Mouse (Mus musculus) midbrain, embryonic 16.5 days (tissue): Measurements from ENCODE around the gene Slc25a26. TPM values are rescaled to one million over a fixed set of nuclear protein-coding genes. Genes with fewer than 3 reads are reported as not detected.

Source experiments
- ATAC-seq: fragments of 200-750 bp; cut with Nextera tagmentation; 2 replicates; pipeline ENCODE4 v1.8.0; 2017; ENCODE audit warnings: moderate TSS enrichment
- H3K27ac ChIP-seq: fragments of 300-500 bp; sonication (generic); 2 replicates; pipeline ENCODE4 v1.5.1; 2014; ENCODE audit warnings: mild to moderate bottlenecking, low read length, mixed read lengths
- H3K27me3 ChIP-seq: fragments of 300-500 bp; sonication (generic); 2 replicates; pipeline ENCODE4 v1.6.1; 2014; ENCODE audit warnings: low read depth, low read length, mixed read lengths; ENCODE audit not compliant: control insufficient read depth, insufficient read depth
- H3K36me3 ChIP-seq: fragments of 300-500 bp; sonication (generic); 2 replicates; pipeline ENCODE4 v1.6.1; 2014; ENCODE audit warnings: mild to moderate bottlenecking, low read length, moderate library complexity, mixed read lengths; ENCODE audit not compliant: control insufficient read depth, insufficient read depth
- H3K4me1 ChIP-seq: fragments of 300-500 bp; sonication (generic); 2 replicates; pipeline ENCODE4 v1.6.1; 2014; ENCODE audit warnings: mild to moderate bottlenecking, low read length, mixed read lengths; ENCODE audit not compliant: control insufficient read depth, insufficient read depth
- H3K4me2 ChIP-seq: fragments of 300-500 bp; sonication (generic); 2 replicates; pipeline ENCODE4 v1.6.1; 2014; ENCODE audit warnings: mild to moderate bottlenecking, low read length, mixed read lengths
- H3K4me3 ChIP-seq: fragments of 300-500 bp; sonication (generic); 2 replicates; pipeline ENCODE4 v1.5.1; 2014; ENCODE audit warnings: low read depth, mild to moderate bottlenecking, low read length, moderate library complexity, mixed read lengths
- H3K9ac ChIP-seq: fragments of 300-500 bp; sonication (generic); 2 replicates; pipeline ENCODE4 v1.6.1; 2014; ENCODE audit warnings: low read depth, low read length, mixed read lengths
- H3K9me3 ChIP-seq: fragments of 300-500 bp; sonication (generic); replicated peaks from 2 replicates; pipeline ENCODE4 v1.6.1; 2014; ENCODE audit warnings: mild to moderate bottlenecking, low read length, mixed read lengths; ENCODE audit not compliant: control insufficient read depth, poor library complexity, severe bottlenecking
- WGBS: fragments of 180-500 bp; shearing (Covaris S2); extraction: QIAGEN DNeasy Blood & Tissue Kit; methylation state at CpG from one replicate; pipeline ENCODE4 v1.1.7; 2014; 5-methylcytosine and 5-hydroxymethylcytosine counted together
- polyA plus RNA-seq: library from polyadenylated mRNA; unstranded; fragments of >200 nt; fragmentation: Nextera tagmentation; extraction: Ambion mirVana; gene quantifications from 2 replicates; pipeline ENCODE4 v1.2.1, GENCODE M21; 2015

The Slc25a26 gene
- polyA plus RNA-seq, 1 experiment from 2014 or later, result 9.1 TPM

- 77% methylated on average over 4 of the region's 4 CpGs for WGBS
- Histone ChIP-seq H3K27ac (no peak overlapping the region), H3K4me3 (no peak overlapping the region), H3K27me3 (no peaks in the 10 kb centered on the region), H3K4me1 (peaks cover 3% of the 10 kb centered on the region; the same call in 1 of the 2 replicates), H3K4me2 (no peak overlapping the region), H3K36me3 (no peaks in the 10 kb centered on the region), H3K9me3 (no peaks in the 10 kb centered on the region), H3K9ac (no peak overlapping the region)
- peak; percentile 66; the same call in 1 of the 2 replicates for ATAC-seq
These were observed 122.9 kb downstream of the Slc25a26 start for GRCm38 (mm10) chr6:94622983-94623382.

DNA sequence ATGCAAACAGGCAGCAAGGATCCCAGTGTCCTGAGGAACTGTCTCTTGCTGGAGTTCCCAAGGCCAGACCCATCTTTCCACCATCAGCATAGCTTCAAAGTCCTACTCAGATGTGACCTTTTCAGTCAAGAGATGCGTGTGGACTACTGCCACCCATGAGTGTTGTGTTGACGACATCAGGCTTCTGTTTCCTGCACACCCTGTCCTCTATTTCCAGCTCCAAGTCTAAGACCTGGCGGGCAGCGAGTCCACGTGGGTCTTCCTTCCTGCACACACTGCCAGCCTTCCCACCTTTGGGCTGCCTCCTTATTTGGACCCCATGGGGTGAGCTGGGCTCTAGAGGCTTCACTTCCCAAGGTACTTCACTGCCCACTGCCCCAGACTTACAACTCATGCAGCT is 124.4 kb downstream of the Slc25a26 start:
- Histone ChIP-seq H3K27ac (no peak overlapping the region), H3K9ac (no peak overlapping the region), H3K4me3 (no peak overlapping the region), H3K9me3 (no peaks in the 10 kb centered on the region), H3K4me1 (peaks cover 5% of the 10 kb centered on the region; the same call in 1 of the 2 replicates), H3K4me2 (no peak overlapping the region), H3K36me3 (no peaks in the 10 kb centered on the region), H3K27me3 (no peaks in the 10 kb centered on the region)
- 96% methylated on average over 5 of the region's 5 CpGs for WGBS
- ATAC-seq, result no peak

GRCm38 (mm10) chr6:94625896-94626295 is 125.8 kb downstream of the Slc25a26 start:
- H3K27ac ChIP-seq, result no peak overlapping the region
- no peaks in the 10 kb centered on the region for H3K27me3 ChIP-seq
- peaks cover 9% of the 10 kb centered on the region; the same call in 1 of the 2 replicates for H3K4me1 ChIP-seq
- no peak overlapping the region for H3K4me3 ChIP-seq
- H3K36me3 ChIP-seq, result no peaks in the 10 kb centered on the region
- no peak overlapping the region for H3K9ac ChIP-seq
- ATAC-seq, result no peak
- 66% methylated on average over 5 of the region's 5 CpGs for WGBS
- H3K9me3 ChIP-seq, result no peaks in the 10 kb centered on the region
- no peak overlapping the region for H3K4me2 ChIP-seq

DNA sequence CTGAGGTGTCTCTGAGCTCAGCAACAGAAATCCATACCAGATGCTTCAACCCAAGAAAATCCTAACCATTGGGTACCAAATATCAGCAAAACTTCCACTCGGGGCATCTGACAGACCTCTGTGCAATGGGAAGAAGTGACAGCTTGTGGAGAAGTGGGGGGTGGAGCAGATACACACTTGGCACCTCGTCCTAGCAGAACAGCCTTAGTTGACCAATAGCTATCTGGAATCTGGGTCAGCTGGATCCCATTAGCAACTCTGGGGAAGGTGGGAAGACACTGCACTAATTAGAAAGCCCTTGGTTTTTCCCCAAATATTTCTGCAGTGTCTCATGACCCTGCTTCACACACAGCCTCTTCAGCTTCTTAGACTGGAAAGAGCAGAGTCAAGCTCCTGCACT is 126.7 kb downstream of the Slc25a26 start:
- H3K4me3 ChIP-seq, result no peak overlapping the region
- H3K36me3 ChIP-seq, result no peaks in the 10 kb centered on the region
- ATAC-seq, result no peak
- peaks cover 9% of the 10 kb centered on the region; the same call in 1 of the 2 replicates for H3K4me1 ChIP-seq
- no peak overlapping the region for H3K9ac ChIP-seq
- 62% methylated on average over 2 of the region's 2 CpGs for WGBS
- no peak overlapping the region for H3K27ac ChIP-seq
- no peak overlapping the region for H3K4me2 ChIP-seq
- H3K9me3 ChIP-seq, result no peaks in the 10 kb centered on the region
- H3K27me3 ChIP-seq, result no peaks in the 10 kb centered on the region

- Histone ChIP-seq H3K27me3 (no peaks in the 10 kb centered on the region), H3K27ac (0 out of 2 replicates have a peak overlapping the region, but pooled peaks have one; percentile 13), H3K4me3 (no peak overlapping the region), H3K9ac (no peak overlapping the region), H3K9me3 (no peaks in the 10 kb centered on the region), H3K4me2 (no peak overlapping the region), H3K4me1 (peaks cover 9% of the 10 kb centered on the region; the same call in 1 of the 2 replicates), H3K36me3 (no peaks in the 10 kb centered on the region)
- 50% methylated on average over 15 of the region's 15 CpGs for WGBS
- no peak for ATAC-seq
These were observed 127.8 kb downstream of the Slc25a26 start for GRCm38 (mm10) chr6:94627714-94628595.

- ATAC-seq, result no peak
- Histone ChIP-seq H3K9ac (no peak overlapping the region), H3K9me3 (no peaks in the 10 kb centered on the region), H3K4me3 (no peak overlapping the region), H3K4me1 (peaks cover 9% of the 10 kb centered on the region; the same call in 1 of the 2 replicates), H3K27ac (peak overlapping the region; percentile 28; the same call in 1 of the 2 replicates), H3K4me2 (no peak overlapping the region), H3K36me3 (no peaks in the 10 kb centered on the region), H3K27me3 (no peaks in the 10 kb centered on the region)
- 53% methylated on average over 6 of the region's 6 CpGs for whole genome bisulfite sequencing
These were observed 128.7 kb downstream of the Slc25a26 start for GRCm38 (mm10) chr6:94628787-94629186.

DNA sequence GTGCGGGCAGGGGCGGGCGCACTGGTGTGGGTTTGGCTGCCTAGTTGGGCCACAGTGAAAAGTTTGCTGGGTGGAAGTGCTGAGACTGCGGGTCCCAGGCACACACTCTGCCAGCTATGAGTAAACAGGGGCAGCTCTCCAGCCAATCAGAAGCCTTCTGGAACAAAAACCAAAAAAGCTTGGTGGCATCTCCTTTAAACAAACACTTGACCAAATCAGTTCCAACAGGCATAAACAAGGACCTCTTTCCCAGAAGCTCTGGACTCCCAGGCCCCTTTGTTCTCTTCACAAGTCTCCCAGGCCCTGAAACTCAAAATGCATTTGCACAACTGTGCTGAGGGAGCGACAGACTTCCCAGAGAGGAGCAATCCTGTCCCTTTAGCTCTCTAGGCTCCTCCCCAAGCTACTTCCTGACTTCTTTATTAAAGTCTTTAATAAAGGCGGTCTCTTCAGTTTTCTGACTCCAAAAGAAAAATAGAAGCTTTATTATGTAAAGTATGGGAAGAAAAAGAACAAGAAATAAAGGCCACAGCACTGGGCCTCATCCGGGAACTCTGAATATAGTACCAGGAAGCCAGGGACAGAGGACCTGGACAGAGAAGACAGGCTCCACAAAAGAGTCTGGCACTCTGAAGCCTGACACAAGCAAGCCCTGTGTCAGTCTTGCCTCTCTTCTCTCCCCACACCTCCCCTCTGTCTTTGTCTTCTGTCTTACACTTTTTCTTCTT is 131.1 kb downstream of the Slc25a26 start:
- H3K9ac ChIP-seq, result no peak overlapping the region
- H3K9me3 ChIP-seq, result no peaks in the 10 kb centered on the region
- 37% methylated on average over 7 of the region's 7 CpGs for WGBS
- no peak overlapping the region for H3K4me2 ChIP-seq
- peaks cover 8% of the 10 kb centered on the region; the same call in 1 of the 2 replicates for H3K4me1 ChIP-seq
- no peaks in the 10 kb centered on the region for H3K27me3 ChIP-seq
- peak; percentile 90 for ATAC-seq
- H3K36me3 ChIP-seq, result no peaks in the 10 kb centered on the region
- H3K4me3 ChIP-seq, result no peak overlapping the region
- H3K27ac ChIP-seq, result peak overlapping the region; percentile 71; the same call in 1 of the 2 replicates

- no peaks in the 10 kb centered on the region for H3K27me3 ChIP-seq
- peaks cover 8% of the 10 kb centered on the region; the same call in 1 of the 2 replicates for H3K4me1 ChIP-seq
- no peak overlapping the region for H3K4me2 ChIP-seq
- H3K4me3 ChIP-seq, result no peak overlapping the region
- peak overlapping the region; percentile 77 for H3K27ac ChIP-seq
- ATAC-seq, result peak; percentile 60
- WGBS, result 53% methylated on average over 6 of the region's 6 CpGs
- H3K9ac ChIP-seq, result no peak overlapping the region
- no peaks in the 10 kb centered on the region for H3K9me3 ChIP-seq
- H3K36me3 ChIP-seq, result no peaks in the 10 kb centered on the region
These were observed 131.6 kb downstream of the Slc25a26 start for GRCm38 (mm10) chr6:94631779-94632082.

- Histone ChIP-seq H3K27me3 (no peaks in the 10 kb centered on the region), H3K9ac (no peak overlapping the region), H3K4me2 (no peak overlapping the region), H3K4me1 (0 out of 2 replicates have a peak, but pooled peaks cover 5% of the 10 kb centered on the region), H3K4me3 (no peak overlapping the region), H3K27ac (no peak overlapping the region; the same call in 1 of the 2 replicates), H3K36me3 (no peaks in the 10 kb centered on the region), H3K9me3 (no peaks in the 10 kb centered on the region)
- ATAC-seq, result no peak
- WGBS, result 72% methylated on average over 4 of the region's 4 CpGs
These were observed 134.1 kb downstream of the Slc25a26 start for GRCm38 (mm10) chr6:94634274-94634673.
